Mouse (Mus musculus) kidney, adult 2 months (tissue): ENCODE data around the gene Cfap100.

ENCODE experiments used
- CTCF ChIP-seq: fragments of 200-500 bp; conservative IDR thresholded peaks from 2 replicates; pipeline ENCODE4 v1.5.1; 2011; ENCODE audit warnings: low read depth, mild to moderate bottlenecking, control low read depth, low read length, moderate library complexity, mixed read lengths; ENCODE audit not compliant: insufficient read depth, insufficient read length
- POLR2A ChIP-seq: fragments of 200-500 bp; IDR thresholded peaks from one replicate; pipeline ENCODE4 v1.6.1; 2011; ENCODE audit warnings: low read depth, low read length, control low read depth

DNA sequence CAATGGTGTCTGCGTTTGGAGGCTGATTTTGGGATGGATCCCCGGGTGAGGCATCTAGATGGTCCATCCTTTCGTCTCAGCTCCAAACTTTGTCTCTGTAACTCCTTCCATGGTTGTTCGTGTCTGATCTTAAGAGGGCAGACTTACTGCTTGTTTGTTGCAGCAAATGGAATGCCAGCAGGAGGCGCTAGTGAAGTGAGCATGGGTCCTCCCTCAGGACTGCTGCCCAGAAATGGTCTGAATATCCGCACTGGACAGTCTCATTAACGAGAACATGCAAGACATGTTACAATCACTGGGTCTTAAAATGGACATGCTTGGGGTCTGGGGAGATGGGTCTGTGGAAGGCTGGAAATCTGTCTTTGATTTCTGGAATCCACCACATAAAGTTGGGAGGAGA lies 21.6 kb upstream of the Cfap100 start:
- peak; percentile 98 for TF ChIP-seq CTCF
- no peak for TF ChIP-seq POLR2A
